Mouse (Mus musculus) pancreas, adult 10 weeks (tissue): ENCODE measurements around the gene Olfr1419. TPM values are rescaled to one million over a fixed set of nuclear protein-coding genes. Genes with fewer than 3 reads are reported as not detected.

ENCODE experiments used
- polyA plus RNA-seq: library from polyadenylated mRNA; stranded (reverse); fragments of 350-450 nt; fragmentation: Illumina TruSeq; extraction: RNeasy Lipid Tissue Mini Kit (QIAGEN cat#74804); gene quantifications from one replicate; pipeline ENCODE4 v1.2.3, GENCODE M21; 2015; ENCODE audit warnings: low read depth, low replicate concordance; ENCODE audit not compliant: insufficient read depth

The Olfr1419 gene
- not detected for polyA plus RNA-seq

DNA sequence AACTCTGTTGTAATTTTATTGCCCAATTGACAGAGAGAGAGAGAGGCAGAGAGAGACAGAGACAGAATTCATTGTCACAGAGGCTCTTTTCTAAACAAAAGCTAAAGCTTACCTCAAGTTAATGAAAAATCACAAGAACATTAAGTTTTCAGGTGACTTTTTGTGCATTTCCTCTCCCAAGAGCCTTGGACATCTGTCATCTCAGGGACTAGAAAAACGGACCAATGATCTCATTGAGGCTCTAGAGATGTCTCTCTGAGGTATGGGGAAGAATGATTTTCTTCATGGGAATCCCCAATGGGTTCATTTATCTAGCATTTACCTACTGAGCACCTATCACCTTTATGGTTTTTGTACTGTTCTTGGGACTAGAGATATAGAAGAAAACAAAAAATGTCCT, at the start of gene Olfr1419:
Olfr1419 (minus strand) TSS at position 101 of the 400 bp plus-strand sequence.

DNA sequence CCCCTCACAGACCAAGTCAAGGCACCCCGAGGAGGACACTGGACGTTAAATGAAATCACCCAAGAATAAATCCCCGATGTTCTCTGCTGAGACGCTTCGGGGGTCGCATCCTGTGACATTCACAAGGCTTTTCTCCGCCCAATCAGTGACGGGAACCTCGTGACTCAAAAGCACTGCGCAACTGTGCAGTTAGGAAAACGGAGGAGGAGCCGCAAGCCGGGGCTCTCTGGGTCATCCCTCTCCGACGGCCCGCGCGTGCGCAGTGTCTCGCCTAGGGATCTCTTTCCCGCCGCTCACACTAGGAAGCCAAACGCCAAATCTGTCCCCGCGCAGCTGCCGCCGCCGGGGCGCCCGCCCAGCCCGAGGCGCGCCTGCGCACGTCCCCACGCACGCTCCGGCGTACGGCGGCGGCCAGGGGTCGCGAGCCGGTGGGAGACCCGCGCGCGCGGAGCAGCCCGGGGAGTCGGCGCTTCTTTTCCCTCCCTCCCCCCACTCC, 37.2 kb upstream of the Olfr1419 start, which contains the start of gene Patl1:
Patl1 (plus strand) TSS at position 363 of the 496 bp plus-strand sequence.

DNA sequence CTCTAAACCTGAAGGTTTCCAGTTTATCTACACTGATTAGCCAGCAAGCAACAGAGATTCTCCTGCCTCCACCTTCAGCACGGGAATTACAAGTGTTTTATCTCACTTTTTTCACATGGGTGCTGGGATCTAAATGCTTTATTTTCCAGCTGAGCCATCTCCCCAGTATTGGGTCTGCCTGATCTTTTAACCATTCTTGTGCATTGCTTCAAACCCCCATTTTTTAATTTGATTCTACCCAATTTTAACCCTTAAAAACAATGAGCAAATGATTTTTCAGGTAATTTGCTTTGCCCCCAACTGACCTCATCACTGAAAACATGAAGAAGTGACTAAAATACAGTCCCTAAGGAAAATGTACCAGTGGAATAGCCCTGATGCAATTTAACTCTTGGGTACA, 11.4 kb upstream of the Olfr1419 start, which contains the start of gene Olfr1420:
Olfr1420 (plus strand) TSS at position 301 of the 400 bp plus-strand sequence.

DNA sequence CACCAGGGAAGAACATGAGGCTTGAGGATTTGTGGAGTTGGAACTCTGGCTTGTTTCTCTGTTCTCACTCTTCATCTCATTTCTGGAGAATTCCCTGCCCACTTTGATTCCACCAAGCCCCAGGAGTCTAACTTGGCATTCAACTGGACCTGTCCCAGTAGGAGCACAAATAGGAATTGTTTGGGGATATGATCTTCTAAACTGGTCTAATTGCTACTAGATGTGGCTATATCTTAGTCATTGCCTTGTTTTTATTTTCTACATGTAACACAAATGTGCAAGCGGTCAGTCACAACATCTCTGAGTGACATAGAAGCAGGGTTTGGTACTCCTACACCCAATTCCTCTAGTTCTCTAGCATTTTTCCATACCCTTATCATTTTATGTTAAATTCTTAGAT, 13.9 kb downstream of the Olfr1419 start, which contains the start of gene Olfr1418:
Olfr1418 (minus strand) TSS at position 101 of the 400 bp plus-strand sequence.

DNA sequence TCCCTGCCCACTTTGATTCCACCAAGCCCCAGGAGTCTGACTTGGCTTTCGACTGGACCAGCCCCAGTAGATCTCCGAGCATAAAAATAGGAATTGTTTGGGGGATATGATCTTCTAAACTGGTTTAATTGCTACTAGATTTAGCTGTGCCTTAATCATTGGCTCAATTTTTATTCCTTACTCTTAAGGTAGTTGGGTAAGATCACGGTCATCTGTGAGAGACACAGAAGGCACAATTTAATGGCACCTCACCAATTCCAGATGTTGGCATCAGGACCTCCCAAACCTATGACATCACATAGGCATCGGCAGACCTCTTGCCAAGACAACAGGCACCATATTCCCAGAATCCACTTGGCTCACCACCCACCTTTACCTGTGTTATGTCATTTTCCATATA, 35.8 kb downstream of the Olfr1419 start, which contains the start of gene Olfr1417:
Olfr1417 (minus strand) TSS at position 101 of the 400 bp plus-strand sequence.

DNA sequence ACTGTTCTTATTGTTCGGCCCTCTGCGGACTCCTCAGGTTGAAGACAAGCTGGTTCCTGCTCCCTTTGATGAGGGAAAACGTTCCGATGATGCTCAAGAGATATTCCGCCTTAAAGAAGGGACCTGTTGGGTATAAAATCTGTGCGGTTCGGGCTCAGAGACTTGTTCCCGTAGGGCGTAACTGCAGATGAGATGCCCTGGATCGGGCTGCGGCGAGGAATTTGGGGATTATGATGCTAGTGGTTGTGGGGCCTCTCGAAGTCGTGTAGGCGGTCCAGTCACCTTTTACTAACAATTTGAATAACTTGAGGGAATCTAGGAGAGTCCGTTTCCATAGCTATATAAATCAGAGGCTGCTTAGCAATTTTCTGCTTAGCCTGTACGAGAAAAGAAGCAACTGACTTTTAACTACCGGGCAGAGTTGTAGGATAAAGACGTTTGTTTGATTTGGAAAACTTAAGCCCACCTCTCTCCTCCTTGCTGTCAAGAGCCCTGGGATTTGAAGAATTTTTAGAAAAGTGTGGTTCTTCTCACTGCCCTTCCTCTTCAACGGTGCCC, 55.7 kb downstream of the Olfr1419 start, which contains the start of gene Stx3:
Stx3 (minus strand) TSS at position 261 of the 558 bp plus-strand sequence.

Other genes starting within 250 kb of the Olfr1419 start
- not detected for gene Ms4a3, start 234.3 kb downstream of the Olfr1419 start, polyA plus RNA-seq
- not detected for gene Oosp2, start 214.5 kb downstream of the Olfr1419 start, polyA plus RNA-seq
- gene Oosp1, start 184.0 kb downstream of the Olfr1419 start, polyA plus RNA-seq, result not detected
- not detected for gene Oosp3, start 178.1 kb downstream of the Olfr1419 start, polyA plus RNA-seq
- gene Gif, start 127.6 kb downstream of the Olfr1419 start, polyA plus RNA-seq, result not detected
- 6.5 TPM for gene Mrpl16, start 104.7 kb downstream of the Olfr1419 start, polyA plus RNA-seq
- gene Stx3, start 55.7 kb downstream of the Olfr1419 start, polyA plus RNA-seq, result 4.8 TPM
- gene Olfr1417, start 35.9 kb downstream of the Olfr1419 start, polyA plus RNA-seq, result not detected
- not detected for gene Olfr1418, start 14.0 kb downstream of the Olfr1419 start, polyA plus RNA-seq
- gene Olfr1420, start 11.5 kb upstream of the Olfr1419 start, polyA plus RNA-seq, result not detected
- gene Patl1, start 37.3 kb upstream of the Olfr1419 start, polyA plus RNA-seq, result 5.2 TPM
- 9.6 TPM for gene Osbp, start 90.8 kb upstream of the Olfr1419 start, polyA plus RNA-seq
- not detected for gene Olfr1423, start 166.2 kb upstream of the Olfr1419 start, polyA plus RNA-seq
- gene Olfr1424, start 187.6 kb upstream of the Olfr1419 start, polyA plus RNA-seq, result not detected
- not detected for gene Olfr1425, start 202.6 kb upstream of the Olfr1419 start, polyA plus RNA-seq
- not detected for gene Olfr1426, start 216.9 kb upstream of the Olfr1419 start, polyA plus RNA-seq
- not detected for gene Olfr1427, start 228.2 kb upstream of the Olfr1419 start, polyA plus RNA-seq
- not detected for gene Olfr1428, start 240.8 kb upstream of the Olfr1419 start, polyA plus RNA-seq
- not detected for gene Olfr76, start 248.1 kb upstream of the Olfr1419 start, polyA plus RNA-seq